Mouse (Mus musculus): Measurements from ENCODE around the gene Hoxd8.

Gene Hoxd8

DNA sequence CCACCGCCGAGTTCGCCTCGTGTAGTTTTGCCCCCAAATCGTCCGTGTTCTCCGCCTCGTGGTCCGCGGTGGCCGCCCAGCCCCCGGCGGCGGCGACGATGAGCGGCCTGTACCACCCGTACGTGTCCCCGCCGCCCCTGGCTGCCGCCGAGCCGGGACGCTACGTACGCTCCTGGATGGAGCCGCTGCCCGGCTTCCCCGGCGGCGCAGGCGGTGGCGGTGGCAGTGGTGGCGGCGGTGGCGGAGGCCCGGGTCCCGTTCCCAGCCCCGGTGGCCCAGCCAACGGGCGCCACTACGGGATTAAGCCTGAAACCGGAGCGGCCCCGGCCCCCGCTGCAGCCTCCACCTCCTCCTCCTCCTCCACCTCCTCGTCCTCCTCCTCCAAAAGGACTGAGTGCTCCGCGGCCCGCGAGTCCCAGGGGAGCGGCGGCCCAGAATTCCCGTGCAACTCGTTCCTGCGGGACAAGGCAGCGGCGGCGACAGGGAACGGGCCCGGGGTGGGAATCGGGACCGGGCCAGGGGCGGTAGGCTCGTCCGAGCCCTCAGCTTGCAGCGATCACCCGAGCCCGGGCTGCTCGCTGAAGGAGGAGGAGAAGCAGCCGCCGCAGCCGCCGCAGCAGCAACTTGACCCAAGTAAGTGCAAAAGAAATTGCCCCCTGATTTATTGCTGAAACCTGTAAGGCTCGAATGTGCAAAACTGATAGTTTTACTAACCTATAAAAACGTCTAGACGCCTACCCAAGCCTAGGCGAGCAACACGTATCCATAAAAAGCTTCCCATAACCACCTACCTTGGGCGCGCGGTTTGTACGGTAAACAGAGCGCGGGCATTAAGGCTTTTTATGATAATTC, 6.0 kb upstream of the Hoxd8 start:
- no peak for DNase-seq (ENCODE audit: low spot score in 2 of 2)

DNA sequence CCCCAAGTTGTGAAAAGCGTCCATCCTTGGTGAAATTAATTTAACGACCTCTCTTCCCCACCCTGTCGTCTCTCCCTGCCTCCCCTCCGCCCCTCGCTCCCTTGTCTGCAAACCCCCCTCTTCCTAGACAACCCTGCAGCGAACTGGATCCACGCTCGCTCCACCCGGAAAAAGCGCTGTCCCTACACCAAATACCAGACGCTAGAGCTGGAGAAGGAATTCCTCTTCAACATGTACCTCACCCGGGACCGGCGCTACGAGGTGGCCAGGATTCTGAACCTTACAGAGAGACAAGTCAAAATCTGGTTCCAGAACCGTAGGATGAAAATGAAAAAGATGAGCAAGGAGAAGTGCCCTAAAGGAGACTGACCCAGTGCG, 5.4 kb upstream of the Hoxd8 start:
- no peak for DNase-seq (ENCODE audit: low spot score in 2 of 2)

DNA sequence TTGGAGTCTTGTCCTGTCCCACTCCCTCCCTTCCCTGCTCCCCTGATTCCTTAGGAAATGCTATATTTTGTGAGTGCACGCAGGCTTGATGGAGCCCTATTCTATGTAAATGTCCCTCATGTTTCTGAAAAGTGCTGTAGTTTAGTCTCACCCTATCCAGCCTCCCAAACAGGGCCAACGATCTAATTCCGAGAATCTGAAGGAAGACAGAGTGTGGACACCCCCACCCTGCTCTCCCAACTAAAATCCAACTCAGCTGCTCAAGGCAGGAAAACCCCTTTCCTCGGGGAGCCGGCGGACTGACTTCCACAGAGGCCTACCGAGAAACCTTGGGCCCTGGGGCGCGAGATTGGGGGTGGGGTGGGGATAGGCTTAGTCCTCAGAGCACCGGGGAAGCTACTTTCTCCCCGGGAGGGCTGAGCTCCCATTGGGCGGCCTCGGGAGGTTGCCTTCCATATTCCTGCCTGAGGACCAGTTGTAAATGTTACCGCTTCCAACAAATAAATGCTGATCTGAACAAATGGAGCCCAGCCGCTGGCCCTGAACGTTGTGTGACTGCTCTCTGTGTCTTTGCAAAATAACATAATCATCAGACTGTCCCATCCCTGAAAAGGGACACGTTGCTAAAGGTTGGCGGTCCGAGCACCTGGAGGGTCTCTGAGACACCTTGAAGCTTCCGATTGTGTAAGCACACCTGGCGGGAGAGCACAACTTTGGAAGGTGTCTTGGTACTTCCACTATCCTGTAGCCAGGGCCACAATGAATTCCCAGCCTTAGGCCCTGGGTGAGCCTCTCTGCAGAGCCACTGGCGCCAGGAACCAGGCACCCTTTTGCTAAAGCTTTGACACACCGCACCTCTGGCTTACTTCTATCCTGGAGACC, 4.5 kb upstream of the Hoxd8 start:
- DNase-seq (ENCODE audit: low spot score in 2 of 2): no peak

DNA sequence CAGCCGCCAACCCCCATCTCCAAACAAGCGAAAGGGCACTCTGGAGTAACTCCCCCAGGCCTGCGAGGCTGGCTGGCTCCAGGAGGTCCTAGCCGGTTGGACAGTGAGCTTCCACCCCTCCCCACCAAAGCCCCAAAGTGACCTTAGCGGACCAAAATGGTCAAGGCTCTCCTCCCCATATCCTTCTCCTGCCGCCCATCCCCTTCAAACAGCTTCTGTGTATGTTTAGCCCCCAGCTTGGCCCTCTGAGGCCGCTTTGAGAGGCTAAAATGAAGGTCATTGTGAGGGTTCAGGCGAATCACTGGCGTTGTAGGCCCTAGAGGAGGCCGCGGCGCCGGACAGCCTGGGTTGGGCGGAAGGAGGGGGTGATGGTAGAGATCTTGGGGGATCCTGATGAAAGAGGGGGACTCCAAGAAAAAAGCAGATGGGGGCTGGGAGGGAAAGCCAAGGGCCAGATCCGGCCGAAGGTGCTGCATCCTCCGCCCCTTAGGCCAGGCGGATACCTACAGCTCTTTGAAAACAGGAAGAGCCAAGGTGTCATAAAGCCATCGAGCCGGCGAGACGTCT, 3.8 kb upstream of the Hoxd8 start:
- DNase-seq (ENCODE audit: low spot score in 2 of 2): no peak

DNA sequence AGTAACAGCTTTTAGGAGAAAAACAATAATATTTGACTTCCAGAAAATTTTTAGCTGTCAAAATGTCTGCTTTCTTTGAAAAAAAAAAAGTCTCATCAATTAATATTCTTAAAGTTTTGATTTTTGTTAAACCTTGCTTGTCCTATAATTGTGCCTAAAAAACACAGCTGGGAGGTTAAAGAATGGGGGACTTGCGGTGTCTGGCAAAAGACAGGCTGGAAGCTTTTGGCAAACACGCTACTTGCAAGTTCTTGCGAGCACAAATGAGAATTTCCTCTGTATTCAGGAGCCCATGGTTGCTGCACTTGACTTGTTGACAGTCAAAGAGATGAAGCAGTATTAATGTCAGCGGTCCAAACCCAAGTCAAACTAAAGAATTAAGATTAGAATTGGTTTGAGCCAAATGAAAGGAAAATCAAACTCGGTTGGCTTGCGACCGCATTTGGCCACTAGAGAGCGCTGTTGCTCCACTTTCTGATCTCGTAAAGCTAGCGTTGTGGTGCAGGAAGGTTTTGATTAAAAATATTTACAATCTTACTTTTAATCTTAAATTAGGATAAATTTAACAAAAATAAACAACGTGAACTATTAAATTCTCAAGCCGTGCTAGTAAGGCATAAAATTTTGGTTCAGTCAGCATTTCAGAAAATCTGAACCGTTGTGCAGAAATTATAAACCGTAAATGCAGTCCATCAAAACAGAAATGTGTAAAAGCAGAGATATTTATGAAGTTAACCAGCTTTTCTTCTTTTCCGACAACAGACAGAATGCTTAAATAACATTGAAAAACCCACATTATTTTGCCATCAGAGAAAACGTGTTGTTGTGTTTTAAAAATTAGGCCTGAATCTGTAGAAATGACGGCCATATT, 2.2 kb upstream of the Hoxd8 start:
- DNase-seq (ENCODE audit: low spot score in 2 of 2): peak in 1 of 2 experiments; percentile 40

DNA sequence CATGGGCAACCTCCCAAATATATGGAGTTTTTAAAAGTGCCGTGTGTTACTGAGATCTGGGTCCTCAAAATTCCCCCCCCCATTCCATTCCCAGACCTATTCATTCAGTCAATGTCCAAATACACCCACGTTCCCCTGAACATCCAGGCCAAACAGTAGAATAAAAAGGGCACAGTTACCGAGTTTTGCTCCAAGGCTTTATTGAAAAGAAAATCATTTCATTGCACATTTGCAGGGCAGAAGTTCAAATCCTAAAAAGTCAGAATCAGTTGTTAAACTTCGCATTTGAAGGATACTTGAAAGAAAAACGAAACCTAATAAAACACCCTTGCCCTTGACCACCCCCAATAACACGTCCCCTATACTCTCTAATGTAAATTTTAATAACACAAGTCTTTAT, 1.6 kb upstream of the Hoxd8 start:
- no peak for DNase-seq (ENCODE audit: low spot score in 2 of 2)

DNA sequence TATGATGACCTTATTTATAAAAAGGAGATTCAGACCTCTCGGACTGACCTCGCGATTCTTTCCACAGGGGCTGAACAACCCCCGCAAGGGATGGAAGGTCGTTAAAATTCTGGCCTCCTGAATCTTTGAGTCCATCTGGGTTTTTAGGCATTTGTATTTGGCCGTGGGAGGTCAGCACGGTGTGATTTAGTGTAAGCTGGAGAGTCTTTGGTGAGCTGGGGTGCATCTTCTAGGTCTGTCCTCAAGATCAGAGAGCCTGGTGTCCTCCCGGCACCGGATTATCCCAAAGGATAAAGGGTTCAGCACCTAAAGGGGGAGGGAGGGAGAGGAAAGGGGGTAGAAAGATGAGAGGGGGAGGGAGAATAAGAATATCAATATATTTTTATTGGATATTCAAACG, 1.1 kb upstream of the Hoxd8 start:
- no peak for DNase-seq (ENCODE audit: low spot score in 2 of 2)

DNA sequence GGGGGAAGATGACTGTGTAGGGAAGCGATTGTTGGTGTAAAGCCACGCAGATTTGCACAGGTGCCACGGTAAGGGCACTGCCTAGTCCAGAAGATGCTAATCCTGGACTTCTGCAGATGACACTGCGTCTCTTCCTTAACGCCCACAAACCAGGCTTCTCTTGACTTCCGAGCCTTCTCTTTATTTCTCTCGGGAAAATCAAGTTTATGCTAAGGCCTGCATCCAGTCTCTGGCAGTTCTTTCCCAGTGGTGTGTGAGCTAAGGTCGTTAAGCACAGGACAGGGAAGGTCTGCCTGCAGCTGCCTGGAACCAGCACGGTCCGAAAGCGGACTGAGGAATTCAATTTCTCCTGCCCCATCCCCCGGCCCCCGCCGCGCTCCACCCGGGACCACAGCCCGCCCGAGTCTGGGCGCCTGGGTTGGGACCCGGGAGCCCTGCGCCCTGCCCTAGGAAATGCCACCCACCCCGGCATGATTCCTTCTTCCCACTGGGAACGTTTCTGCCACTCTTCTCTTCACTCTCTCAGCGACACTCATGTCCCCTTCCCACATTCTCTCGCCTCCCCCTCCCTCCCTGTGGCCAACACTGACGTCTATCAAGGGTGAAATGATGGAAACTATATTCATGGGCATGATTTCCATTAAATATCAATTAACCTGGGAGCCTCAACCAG, 559 bp upstream of the Hoxd8 start:
- DNase-seq (ENCODE audit: low spot score in 2 of 2): no peak

DNA sequence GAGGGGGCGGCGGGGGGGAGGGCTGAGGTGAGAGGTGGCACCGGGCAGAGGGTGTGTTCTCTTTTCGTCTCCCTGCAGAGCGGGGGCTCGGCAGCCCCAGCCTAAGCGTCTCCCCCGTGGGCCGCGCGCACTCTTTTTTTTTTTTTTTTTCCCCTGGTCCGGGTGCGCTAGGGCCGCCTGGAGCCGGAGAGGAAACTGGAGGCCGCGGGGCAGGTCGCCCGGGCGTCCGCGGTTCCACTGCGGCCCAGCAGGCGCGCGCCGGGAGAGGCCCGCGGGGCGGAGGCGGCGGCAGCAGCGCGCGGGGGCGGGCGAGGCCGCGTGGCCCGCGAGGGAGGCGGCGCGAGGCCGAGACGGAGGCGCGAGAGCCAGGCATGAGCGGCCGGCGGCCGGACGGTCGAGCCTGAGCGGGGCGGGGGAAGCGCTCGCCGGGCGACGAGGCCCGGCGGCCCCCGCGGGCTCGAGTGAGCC, 618 bp downstream of the Hoxd8 start:
- no peak for DNase-seq (ENCODE audit: low spot score in 2 of 2)

DNA sequence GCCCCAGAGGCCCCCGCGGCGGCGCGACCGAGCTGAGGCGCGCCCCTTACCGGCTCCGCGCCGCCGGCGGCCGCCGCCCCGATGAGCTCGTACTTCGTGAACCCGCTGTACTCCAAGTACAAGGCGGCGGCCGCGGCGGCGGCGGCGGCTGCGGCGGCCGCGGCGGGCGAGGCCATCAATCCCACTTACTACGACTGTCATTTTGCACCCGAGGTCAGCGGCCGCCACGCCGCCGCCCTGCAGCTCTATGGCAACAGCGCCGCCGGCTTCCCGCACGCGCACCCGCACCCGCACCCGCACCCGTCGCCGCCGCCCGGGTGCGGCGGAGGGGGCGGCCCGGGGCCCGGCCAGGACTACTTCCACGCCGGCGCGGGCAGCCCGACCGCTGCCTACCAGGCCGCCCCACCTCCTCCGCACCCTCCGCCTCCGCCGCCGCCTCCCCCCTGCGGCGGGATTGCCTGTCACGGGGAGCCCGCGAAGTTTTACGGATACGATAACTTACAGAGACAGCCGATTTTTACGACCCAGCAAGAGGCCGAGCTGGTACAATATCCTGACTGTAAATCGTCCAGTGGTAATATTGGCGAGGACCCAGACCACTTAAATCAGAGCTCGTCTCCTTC, 1.2 kb downstream of the Hoxd8 start:
- DNase-seq (ENCODE audit: low spot score in 2 of 2): no peak

DNA sequence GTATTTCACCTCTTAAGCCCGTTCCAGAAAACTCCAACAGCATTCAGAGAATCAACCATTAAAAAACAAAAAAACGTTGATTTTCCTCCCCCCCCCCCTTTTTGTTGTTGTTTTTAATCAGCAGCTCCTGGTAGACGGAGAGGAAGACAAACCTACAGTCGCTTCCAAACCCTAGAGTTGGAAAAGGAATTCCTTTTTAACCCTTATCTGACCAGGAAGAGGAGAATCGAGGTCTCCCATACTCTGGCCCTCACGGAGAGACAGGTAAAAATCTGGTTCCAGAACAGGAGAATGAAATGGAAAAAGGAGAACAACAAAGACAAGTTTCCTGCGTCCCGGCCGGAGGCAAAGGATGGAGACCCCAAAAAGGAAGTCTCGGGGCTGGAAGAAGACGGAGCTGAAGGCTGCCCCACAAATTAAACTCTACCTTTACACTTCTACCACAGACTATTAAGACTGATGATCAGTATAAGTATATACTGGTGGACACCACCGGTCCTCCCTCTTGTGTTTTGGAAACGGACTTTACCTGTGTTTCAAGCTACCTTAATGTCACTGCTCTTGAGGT, 2.1 kb downstream of the Hoxd8 start:
- no peak for DNase-seq (ENCODE audit: low spot score in 2 of 2)

DNA sequence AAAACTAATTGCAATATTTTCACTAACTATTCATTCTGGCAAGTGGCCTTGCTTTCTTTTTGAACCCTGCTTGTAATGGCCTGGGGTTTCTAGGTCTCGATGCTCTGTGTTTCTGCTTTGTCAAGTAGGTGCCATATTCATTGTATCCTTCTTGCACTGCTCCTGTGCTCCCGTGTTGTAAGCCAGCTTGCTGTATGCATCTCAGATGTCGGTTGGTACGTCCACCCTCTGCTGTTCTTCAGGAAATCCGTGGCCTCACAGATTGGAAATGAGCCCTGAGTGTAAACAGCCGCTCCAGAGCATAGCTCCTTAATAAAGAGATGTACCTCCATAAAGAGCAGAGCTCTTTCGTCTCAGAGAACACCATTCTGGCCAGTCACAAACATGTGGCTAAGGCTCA, 3.2 kb downstream of the Hoxd8 start:
- DNase-seq (ENCODE audit: low spot score in 2 of 2): no peak

DNA sequence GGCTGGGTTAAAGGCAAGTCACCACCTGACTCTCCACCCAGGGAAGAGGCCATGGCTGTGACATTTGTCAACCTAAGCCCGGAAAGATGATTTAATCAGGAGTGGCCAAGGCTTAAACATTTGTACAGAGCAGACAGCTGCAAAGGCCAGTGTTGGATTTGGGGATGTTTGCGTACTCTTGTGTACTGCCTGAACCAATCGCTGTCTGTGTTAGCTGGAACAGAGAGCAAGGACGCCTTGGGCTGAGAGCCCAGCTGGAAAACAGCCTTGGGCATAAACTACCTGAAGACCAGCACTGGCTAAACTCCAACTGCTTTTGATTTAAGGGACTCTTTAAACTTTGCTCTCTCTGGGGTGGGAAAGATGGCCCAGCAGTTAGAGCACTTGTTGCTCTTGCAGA, 4.3 kb downstream of the Hoxd8 start:
- no peak for DNase-seq (ENCODE audit: low spot score in 2 of 2)

DNA sequence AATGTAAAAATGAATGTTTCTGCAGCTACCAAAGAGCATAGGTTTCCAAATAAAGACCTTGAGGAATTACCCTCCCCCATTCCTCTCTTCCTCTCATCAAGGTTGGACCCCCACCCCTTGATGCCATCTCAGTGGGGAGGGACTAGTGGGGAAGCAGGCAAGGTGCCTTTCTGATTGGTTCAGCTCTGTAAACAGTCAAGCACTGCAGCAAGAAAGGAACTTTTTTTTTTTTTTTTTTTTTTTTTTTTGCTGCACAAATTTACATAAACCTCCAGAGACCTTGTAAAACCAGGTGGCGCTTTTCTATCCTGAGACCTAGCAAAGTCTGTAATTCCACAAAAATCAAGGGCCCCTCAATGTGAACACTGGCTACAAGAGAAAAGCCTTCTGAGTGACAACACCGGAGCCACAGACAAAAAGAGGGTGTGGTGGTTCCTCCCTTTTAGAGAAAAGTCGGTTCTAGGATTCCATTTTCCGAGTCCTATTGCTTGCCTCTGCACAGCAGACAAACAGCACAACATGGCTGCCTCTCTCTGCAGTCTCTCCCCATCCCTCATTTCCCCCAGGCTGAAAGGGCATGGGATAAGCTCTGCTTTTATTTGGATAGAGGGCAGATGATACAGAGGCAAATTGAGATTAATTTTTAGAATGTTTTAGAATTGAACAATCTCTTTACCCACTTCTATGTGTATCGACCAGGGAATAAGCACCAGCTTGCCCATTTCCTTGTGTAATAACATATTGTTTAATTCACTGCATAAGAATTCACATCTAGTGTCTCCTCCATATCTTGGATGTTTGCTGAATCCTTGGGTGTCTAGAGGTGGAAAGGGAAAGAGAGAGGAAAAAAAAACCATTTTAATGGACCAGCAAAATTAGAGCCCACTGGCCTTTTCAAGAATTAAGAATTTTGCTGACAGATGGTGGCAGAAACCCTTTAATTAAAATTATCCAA, 5.3 kb downstream of the Hoxd8 start:
- DNase-seq (ENCODE audit: low spot score in 2 of 2): no peak

DNA sequence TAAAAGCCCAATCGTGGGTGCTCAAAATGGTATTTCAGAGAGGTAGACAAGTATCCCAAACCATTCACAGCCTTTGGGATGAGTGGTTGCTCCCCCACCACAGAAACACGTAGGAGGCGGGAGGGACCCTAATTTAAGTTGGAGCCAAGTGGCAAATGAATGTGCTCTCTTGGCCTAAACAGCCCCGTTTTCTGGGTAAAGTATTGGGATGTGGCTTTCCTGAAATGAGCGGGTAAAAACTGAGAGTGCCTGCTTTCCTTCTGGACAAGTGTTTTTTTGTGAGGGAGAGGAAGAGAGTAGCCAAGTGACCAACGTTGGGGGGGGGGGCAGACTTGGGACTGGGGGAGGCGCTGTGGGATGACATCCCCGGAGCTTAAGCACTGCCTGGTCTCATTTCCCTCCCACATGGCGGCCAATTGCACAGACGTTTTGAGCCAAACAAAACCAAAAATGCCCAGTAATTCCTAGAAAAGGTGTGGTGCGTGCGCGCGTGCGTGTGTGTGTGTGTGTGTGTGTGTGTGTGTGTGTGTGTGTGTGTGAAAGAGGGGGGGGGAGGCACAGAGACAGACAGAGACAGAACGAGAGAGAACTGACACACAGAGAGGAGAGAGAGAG, 6.6 kb downstream of the Hoxd8 start:
- no peak for DNase-seq (ENCODE audit: low spot score in 2 of 2)

DNA sequence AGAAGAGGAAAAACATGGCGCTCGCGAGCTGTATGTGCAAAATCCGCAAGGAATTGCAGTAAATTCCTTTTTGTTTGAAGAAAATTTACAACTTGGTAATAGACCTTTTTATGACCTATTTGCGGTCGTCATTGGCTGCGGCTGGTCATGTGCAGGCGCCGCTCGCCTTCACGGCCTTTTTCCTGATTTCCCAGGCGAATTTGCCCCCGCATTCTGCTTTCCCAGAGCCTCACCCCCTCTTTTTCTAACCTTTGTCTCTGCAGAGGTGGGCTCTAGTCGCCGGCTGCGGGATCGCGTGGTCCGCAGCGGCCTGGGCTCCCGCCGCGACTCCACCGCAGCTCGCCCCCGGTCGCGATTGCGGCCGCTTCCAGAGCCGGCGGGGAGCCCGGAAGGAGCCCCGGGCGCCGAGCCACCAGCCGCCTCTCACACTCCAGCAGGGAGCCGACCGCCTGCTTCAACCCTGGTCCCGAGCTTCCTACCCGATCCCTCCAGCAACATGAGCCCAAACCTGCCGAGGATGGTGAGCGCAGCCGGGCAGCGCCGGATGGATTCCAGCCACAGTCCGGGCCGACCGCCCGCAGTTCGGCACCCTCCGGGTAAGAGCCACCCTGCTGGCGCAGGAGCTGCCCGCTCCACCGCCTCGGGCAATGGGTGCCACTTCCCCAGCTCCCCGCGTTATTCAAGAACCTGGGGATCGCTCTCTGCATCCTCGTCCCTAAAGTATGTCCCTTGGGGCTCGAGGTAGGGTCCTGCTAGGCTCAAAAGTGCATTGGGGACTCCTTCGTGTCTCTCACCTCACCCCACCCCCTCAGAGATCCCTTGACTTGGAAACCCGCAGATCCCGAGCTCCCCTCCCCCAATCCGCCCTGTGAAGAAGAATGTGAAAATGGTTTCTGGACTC, 7.6 kb downstream of the Hoxd8 start, which contains the start of the genes Hoxd3 and Hoxd4:
Hoxd3 (plus strand) TSS at position 207 of the 901 bp plus-strand sequence.
Hoxd4 (plus strand) TSS at position 209 of the 901 bp plus-strand sequence.
- no peak for DNase-seq (ENCODE audit: low spot score in 2 of 2)
